11 mouse cellular contexts compared by ENCODE assay signal in the genomic region with DNA sequence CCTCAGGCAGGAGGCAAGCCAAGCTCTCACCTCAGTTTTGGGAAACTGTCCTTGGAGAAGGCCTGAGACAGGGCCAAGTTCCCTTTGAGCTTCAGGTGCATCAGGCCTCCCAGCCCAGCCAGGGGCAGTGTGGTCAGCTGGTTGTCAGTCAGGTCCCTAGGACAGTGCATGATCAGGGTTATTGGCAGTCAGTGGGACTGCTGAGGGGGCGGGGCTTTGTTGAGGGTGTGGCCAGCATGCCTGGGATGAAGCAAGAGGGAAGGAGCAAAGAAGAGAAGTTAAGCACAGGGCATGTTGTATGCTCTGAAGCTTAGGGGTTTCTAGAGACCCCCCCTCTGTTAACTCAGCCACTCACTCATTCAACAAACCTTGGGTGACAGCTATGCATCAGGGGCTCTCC. TPM values are rescaled to one million over a fixed set of nuclear protein-coding genes. Genes with fewer than 3 reads are reported as not detected.
A peak's percentile ranks its signal among the peaks of the same experiment; 100 is the strongest.
DNase-seq lines count a peak whose midpoint lies in the region; ATAC-seq and TF ChIP-seq lines count a peak whose summit lies in the region.
"Had no signal": no experiment of that assay in that cellular context is flagged by ENCODE, and none has a peak within 500 bp of the region (broad histone marks: within the 10 kb centered on the region; RNA-seq: fewer than 3 reads in every experiment).

No protein-coding gene starts in this region.

- DNase-seq in gastrocnemius, postnatal 14 days, result peak; percentile 26
- DNase-seq in gastrocnemius, postnatal 25 days, result no peak
- DNase-seq in lung, adult 18-20 months, result peak; percentile 14 to 38
- DNase-seq in lung, adult 2 months, result no peak
- peak; percentile 19 for DNase-seq in R1 (ENCODE audit: low read depth, low spot score)
- DNase-seq in liver, postnatal 0 days, result peak; percentile 64
- no peak for DNase-seq in frontal cortex, postnatal 14 days (ENCODE audit: low spot score in 2 of 2)
- DNase-seq: cerebellum, adult 11-12 months had no signal

- peak; percentile 72; the same call in 1 of the 2 replicates for ATAC-seq in liver, postnatal 0 days
- ATAC-seq in activated CD4-positive, CD25-positive, alpha-beta regulatory T cell, adult 4 months, result no peak
- ATAC-seq: forebrain, embryonic 13.5 days had no signal

- TF ChIP-seq EP300 in liver, postnatal 0 days (IDR thresholded peaks at IDR 0.05; ENCODE audit: low read depth), result no peak

- no peak overlapping the region for H3K27ac ChIP-seq in liver, postnatal 0 days (ENCODE audit: low read depth)
- H3K27ac ChIP-seq: forebrain, embryonic 13.5 days had no signal

- no peak overlapping the region for H3K4me2 ChIP-seq in liver, postnatal 0 days (ENCODE audit: low read depth, low read length)
- H3K4me2 ChIP-seq: forebrain, embryonic 13.5 days; heart, embryonic 11.5 days had no signal

- H3K36me3 ChIP-seq in liver, postnatal 0 days (replicated peaks; ENCODE audit: insufficient read depth, low read length), result no peaks in the 10 kb centered on the region

- H3K4me3 ChIP-seq in lung, adult 2 months (replicated peaks; ENCODE audit: extremely low read depth, low read depth, low read length), result no peak overlapping the region
- no peak overlapping the region for H3K4me3 ChIP-seq in liver, postnatal 0 days (ENCODE audit: low read depth, low read length)
- H3K4me3 ChIP-seq: forebrain, embryonic 13.5 days had no signal

- WGBS in lung, adult 2 months, result 13% methylated on average over 1 of the region's 1 CpGs
- 0% methylated on average over 1 of the region's 1 CpGs for WGBS in liver, postnatal 0 days (ENCODE audit: insufficient replicate concordance)

- H3K9ac ChIP-seq in liver, postnatal 0 days (replicated peaks), result no peak overlapping the region
- H3K9ac ChIP-seq: forebrain, embryonic 13.5 days had no signal

- intact Hi-C loops in gastrocnemius, postnatal 14 days (cut with DNase I; ENCODE audit: low total_unique reads), result no loop called here

- no peak for TF ChIP-seq POLR2A in lung, adult 2 months (IDR thresholded peaks at IDR 0.05; ENCODE audit: borderline replicate concordance, extremely low read depth, low read depth, low read length)

- no peaks in the 10 kb centered on the region for H3K4me1 ChIP-seq in lung, adult 2 months (ENCODE audit: control insufficient read depth, insufficient read depth, low read length)
- no peaks in the 10 kb centered on the region for H3K4me1 ChIP-seq in liver, postnatal 0 days (ENCODE audit: insufficient read depth)

- no peak for TF ChIP-seq CTCF in lung, adult 2 months (IDR thresholded peaks at IDR 0.05; ENCODE audit: insufficient read depth, low read length)
- no peak for TF ChIP-seq CTCF in liver, postnatal 0 days (IDR thresholded peaks at IDR 0.05; ENCODE audit: low read depth)

- no peaks in the 10 kb centered on the region for H3K9me3 ChIP-seq in liver, postnatal 0 days (ENCODE audit: low read length)
- H3K9me3 ChIP-seq: forebrain, embryonic 13.5 days had no signal

- H3K27me3 ChIP-seq in liver, postnatal 0 days (ENCODE audit: insufficient read depth, low read length), result no peaks in the 10 kb centered on the region

RNA-seq across cellular contexts. Expression of a gene that starts 33.6 kb away (rescaled TPM):
- total RNA-seq in gastrocnemius, postnatal 14 days (2021), result 10 to 100 TPM in 1 of 2 experiments, 1 to 10 TPM in 1; 5.8 to 11.5 TPM
- 1 to 10 TPM; 6.5 to 8.7 TPM for total RNA-seq in gastrocnemius, postnatal 25 days (2021)
- polyA plus RNA-seq in lung, adult 2 months (2012; rRNA removed), result 0.77 and 1.1 TPM in 2 replicates
- polyA plus RNA-seq in liver, postnatal 0 days (2015; fragmentation: Nextera tagmentation; extraction: Ambion mirVana), result 17.1 and 17.6 TPM in 2 replicates
- polyA plus RNA-seq in activated CD4-positive, CD25-positive, alpha-beta regulatory T cell, adult 4 months (2017; shearing (Covaris generic)), result 10 to 100 TPM; 15.9 to 18.1 TPM

RNA-seq across cellular contexts. Expression of a gene that starts 40.2 kb away (rescaled TPM):
- 100 to 1,000 TPM; 183 to 217 TPM for total RNA-seq in gastrocnemius, postnatal 14 days (2021)
- 100 to 1,000 TPM; 193 to 200 TPM for total RNA-seq in gastrocnemius, postnatal 25 days (2021)
- 10.9 and 18.6 TPM in 2 replicates for polyA plus RNA-seq in lung, adult 2 months (2012; rRNA removed)
- 0.93 and 1.4 TPM in 2 replicates for polyA plus RNA-seq in liver, postnatal 0 days (2015; fragmentation: Nextera tagmentation; extraction: Ambion mirVana)
- 1 to 10 TPM; 2.7 to 2.8 TPM for polyA plus RNA-seq in activated CD4-positive, CD25-positive, alpha-beta regulatory T cell, adult 4 months (2017; shearing (Covaris generic))

Comparison
In these comparisons a context has a peak if more than half of its experiments do, and no peak if none do; other contexts are left out.
1. DNase-seq: peak in gastrocnemius, postnatal 14 days (single experiment), lung, adult 18-20 months (2 of 2), R1 (single experiment) and liver, postnatal 0 days (single experiment); none in gastrocnemius, postnatal 25 days (single experiment), lung, adult 2 months (single experiment) and frontal cortex, postnatal 14 days (0 of 2).